Mouse (Mus musculus): ENCODE measurements around the gene Tmem53.
A peak's percentile ranks its signal among the peaks of the same experiment; 100 is the strongest.
"Not testable (repeated sequence)": the region's sequence is repeated elsewhere in the genome, so short reads cannot be mapped to it uniquely, and the experiment has no call there.

The Tmem53 gene

DNA sequence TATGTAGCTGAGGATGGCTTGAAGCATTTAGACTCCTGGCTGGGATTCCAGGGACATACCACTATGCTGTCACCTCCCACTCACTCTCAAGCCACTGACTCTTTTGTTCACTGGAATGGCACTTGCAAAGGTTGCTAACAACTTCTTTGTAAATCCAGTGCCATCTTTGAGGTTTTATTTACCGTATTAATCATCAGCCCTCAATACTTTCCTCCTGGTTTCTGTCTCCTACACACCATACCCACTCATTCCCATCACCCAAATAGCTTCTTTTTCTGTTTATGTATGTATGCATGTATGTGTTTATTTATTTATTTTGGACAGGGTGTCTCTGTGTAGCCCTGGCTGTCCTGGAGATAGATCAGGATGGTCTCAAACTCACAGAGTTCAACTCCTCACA, 769 bp upstream of the Tmem53 start:
- no peak for DNase-seq (ENCODE audit: low spot score)

DNA sequence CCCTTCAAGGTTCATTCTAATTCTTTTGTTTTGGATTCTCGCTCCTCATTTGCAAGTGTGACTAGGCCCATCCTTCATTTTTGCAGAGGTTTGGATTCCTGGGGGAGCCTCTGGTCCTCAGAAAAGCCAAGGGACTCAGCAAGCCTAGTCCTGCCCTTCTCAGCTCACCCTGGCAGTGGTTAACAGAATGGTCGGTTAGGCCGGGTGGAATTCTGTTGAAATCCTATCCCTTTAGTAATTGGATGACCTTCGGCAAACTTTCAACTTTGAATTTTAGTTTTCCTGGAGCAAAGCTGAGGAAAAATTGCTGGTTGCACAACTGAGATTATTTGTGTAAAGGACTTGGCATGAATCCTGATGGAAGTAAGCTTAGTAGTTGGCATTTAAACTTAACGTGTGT, 600 bp downstream of the Tmem53 start:
- DNase-seq (ENCODE audit: low spot score) = peak; percentile 33

GRCm38 (mm10) chr4:117252755-117253154, 1.0 kb downstream of the Tmem53 start:
- DNase-seq (ENCODE audit: low spot score) = no peak

DNA sequence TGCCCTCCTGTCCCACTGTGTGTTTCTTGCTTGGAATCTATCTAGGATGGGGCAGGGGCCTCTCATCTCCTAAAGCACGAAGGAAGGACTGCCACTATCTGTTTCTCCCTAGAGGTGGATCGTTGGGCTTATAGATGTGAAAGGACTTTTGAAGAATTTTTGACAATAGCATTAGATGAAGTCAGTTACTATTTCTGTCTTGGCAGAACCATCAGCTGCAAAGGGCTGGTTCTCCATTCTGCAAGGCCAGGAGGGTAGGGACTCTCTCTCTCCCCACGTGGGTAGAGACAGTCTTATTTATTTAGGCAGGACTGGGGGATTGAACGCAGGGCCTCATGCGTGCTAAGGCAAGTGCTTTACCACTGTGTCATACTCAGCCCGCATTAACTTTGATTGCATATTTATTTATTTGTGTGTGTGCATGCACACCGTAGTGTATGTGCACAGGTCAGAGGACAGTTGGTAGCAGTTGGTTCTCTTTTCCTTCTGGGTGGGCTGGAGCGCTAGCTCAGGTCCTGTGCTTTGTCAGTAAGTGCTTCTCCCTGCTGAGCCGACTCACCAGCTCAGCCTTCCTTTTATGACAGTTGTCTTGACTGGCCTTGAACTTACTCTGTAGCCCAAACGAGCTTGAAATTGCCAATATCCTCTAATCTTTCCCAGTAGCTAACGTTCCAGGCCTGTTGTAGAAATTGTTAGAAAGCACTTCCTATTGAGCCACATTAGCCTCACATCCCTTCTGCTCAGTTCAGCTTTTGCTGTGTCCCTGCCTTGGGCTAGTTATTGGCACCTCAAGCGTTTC, 1.7 kb downstream of the Tmem53 start:
- no peak for DNase-seq (ENCODE audit: low spot score)

DNA sequence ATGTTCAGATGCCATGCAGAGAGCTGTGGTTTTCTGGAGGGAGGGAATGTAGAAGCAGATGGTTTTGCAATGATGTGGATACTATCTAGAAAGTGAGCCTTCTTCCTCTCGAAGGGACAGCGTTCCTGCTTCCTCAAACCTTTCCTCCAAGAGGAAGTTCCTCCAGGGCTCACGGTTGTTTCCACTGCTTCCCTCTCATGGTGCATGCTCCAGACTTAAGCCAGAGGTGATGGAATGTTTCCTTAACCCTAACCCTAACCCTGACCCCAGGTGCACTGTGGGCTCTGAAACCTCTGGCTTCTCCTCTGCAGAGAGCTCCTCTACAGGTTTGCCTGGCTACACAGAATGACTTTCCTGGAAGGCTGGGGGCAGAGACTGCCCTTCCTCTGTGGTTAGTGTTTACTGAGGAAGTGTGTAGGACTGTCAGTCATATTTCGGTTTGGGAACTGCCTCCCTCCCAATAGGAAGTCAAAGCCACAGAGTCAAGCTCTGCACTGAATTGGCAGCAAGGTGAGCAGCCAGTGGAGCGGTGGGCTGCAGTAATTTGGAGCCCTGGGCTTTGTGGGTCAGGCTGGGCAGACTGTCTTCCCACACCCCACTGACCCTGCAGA, 2.4 kb downstream of the Tmem53 start:
- DNase-seq (ENCODE audit: low spot score) = no peak

DNA sequence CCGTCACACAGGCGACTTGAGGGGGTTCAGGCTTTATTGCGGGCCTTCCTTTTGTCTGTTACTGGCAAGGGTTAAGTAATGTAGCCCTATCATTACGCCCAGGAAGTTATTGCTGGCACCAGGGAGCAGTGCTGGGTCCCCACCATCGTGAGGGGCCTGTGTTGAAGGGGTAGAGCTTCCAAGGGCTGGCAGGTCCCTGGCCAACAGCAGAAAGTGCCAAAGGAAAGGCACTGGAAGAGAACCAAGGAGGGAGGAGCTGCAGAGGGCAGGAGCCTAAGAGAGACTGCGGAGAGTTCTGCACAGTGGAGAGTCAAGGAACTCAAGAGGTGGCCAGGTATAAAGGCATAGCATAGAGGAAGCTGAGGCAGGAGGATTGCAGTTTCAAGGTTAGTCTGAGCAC, 2.9 kb downstream of the Tmem53 start:
- no peak for DNase-seq (ENCODE audit: low spot score)

GRCm38 (mm10) chr4:117259909-117260308, 8.2 kb downstream of the Tmem53 start:
- DNase-seq (ENCODE audit: low spot score) = not testable (repeated sequence)

DNA sequence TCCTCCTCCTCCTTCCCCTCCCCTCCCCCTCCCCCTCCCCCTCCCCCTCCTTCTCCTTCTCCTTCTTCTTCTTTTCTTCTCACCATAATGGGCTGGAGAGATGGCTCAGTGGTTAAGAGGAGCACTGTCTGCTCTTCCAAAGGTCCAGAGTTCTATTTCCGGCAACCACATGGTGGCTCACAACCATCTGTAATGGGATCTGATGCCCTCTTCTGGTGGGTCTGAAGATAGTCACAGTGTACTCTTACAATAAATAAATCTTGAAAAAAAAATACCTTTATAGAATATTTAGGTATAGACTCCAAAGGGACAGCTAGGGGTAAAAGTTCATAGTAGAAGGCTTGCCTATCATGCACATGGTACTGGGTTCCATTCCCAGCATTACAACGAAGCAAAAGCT, 9.5 kb downstream of the Tmem53 start:
- DNase-seq (ENCODE audit: low spot score) = no peak

GRCm38 (mm10) chr4:117262101-117262913, 10.6 kb downstream of the Tmem53 start:
- DNase-seq (ENCODE audit: low spot score) = no peak

GRCm38 (mm10) chr4:117262987-117263386, 11.2 kb downstream of the Tmem53 start:
- DNase-seq (ENCODE audit: low spot score) = no peak

GRCm38 (mm10) chr4:117267284-117267683, 15.5 kb downstream of the Tmem53 start:
- DNase-seq (ENCODE audit: low spot score) = peak; percentile 75

GRCm38 (mm10) chr4:117267831-117268437, 16.2 kb downstream of the Tmem53 start:
- no peak for DNase-seq (ENCODE audit: low spot score)

- DNase-seq (ENCODE audit: low spot score) = peak; percentile 63
These were observed 18.5 kb downstream of the Tmem53 start for GRCm38 (mm10) chr4:117270278-117270677.

- no peak for DNase-seq (ENCODE audit: low spot score)
These were observed 20.7 kb downstream of the Tmem53 start for GRCm38 (mm10) chr4:117272459-117272858.

GRCm38 (mm10) chr4:117274720-117275119, 23.0 kb downstream of the Tmem53 start:
- DNase-seq (ENCODE audit: low spot score) = no peak

GRCm38 (mm10) chr4:117276281-117276711, 24.5 kb downstream of the Tmem53 start:
- no peak for DNase-seq (ENCODE audit: low spot score)

- no peak for DNase-seq (ENCODE audit: low spot score)
These were observed 25.3 kb downstream of the Tmem53 start for GRCm38 (mm10) chr4:117277021-117277420.

DNA sequence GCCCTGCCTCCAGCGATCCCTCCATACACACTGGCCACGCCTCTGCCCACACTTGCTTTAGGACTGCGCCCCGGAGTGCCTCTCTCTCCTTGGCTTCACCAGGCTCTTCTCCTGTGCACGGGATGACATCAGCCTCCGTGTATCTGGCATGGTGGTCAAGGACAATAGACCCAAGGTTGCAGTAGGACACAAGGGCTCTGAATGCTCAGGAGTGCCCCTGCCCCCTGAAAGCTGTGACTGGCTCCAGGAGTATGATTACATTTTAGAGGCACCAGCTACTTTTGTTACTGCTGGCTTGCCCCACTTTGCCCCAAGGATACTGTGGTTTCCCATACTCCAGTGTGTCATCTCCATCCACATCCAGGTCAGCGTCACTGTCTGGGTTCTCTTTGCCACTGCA, 25.9 kb downstream of the Tmem53 start:
- no peak for DNase-seq (ENCODE audit: low spot score)

DNA sequence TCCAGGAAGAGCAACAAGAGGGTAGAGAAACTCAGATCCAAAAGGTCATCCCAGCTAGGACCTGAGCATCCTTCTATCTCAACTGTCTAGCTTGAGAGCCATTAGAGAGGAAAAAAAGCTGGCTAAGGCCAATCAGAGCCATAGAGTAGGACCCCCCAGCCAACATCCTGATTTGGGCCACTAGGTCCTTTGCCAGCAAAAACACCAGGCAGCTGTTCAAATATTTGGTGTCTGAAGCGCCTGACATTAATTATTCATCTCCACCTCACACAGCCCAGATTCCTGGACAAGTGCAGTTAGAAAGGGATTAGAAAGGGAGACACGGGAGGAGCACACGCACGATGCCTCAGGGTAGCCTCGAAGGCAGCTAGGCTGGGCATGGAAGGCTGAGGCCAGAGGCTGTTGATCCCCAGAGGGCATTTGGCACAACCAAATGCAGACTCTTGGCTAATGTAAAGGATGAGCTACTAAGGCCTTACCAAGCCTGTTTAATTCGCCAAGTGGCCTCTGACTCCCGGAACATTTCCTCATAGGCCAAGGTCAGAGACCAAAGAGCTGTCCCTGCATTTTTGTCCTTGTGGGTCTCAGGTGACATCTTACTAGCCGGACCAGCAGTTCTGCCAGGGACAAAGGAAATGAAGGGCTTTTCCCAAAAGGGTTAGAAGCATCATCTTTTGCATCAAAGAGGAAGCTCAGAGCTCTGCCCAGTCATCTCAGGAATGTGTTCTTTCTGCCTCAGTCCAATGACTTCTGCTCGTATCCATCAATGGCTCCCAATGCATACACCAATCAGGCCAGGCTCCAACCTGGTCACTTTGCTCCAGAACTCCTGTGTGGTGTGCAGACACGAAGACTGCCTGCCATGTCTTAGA, 26.9 kb downstream of the Tmem53 start:
- DNase-seq (ENCODE audit: low spot score) = no peak

GRCm38 (mm10) chr4:117279253-117279642, 27.5 kb downstream of the Tmem53 start:
- DNase-seq (ENCODE audit: low spot score) = no peak

DNA sequence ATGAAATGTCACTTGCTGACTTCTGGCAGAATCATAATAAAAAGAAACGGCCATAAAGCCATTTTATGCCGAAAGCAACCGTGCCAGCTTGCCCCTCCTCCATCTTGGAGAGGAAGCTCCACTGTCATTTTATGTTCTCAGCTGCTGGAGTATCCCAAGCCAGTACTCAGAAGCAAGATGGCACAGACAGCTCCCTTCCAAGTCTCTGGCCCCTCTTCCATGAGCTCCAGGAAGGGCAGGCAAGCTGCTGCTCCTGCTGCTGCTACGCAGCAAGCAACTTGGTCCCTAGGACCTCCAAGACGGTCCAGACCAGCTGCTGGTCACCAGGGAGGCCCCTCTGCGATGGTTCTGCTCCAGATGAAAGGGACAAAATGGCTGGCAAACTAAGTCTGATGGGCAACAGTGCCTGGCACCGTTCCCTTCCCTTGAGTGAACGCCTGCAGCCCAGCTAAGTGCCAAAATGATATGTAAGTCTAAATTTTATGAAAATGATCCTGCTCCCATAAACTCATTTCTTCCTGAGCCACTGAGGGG, 28.7 kb downstream of the Tmem53 start:
- DNase-seq (ENCODE audit: low spot score) = no peak

Measured in ovary, postnatal 14 days (tissue).